Mouse (Mus musculus): ENCODE data around the gene Amer3. TPM values are rescaled to one million over a fixed set of nuclear protein-coding genes. Genes with fewer than 3 reads are reported as not detected.
"Not testable (repeated sequence)": the region's sequence is repeated elsewhere in the genome, so short reads cannot be mapped to it uniquely, and the experiment has no call there.

Amer3 gene
- 0.04 and 0.09 TPM in 2 replicates for polyA plus RNA-seq (2015; fragmentation: Nextera tagmentation; extraction: Ambion mirVana)

DNA sequence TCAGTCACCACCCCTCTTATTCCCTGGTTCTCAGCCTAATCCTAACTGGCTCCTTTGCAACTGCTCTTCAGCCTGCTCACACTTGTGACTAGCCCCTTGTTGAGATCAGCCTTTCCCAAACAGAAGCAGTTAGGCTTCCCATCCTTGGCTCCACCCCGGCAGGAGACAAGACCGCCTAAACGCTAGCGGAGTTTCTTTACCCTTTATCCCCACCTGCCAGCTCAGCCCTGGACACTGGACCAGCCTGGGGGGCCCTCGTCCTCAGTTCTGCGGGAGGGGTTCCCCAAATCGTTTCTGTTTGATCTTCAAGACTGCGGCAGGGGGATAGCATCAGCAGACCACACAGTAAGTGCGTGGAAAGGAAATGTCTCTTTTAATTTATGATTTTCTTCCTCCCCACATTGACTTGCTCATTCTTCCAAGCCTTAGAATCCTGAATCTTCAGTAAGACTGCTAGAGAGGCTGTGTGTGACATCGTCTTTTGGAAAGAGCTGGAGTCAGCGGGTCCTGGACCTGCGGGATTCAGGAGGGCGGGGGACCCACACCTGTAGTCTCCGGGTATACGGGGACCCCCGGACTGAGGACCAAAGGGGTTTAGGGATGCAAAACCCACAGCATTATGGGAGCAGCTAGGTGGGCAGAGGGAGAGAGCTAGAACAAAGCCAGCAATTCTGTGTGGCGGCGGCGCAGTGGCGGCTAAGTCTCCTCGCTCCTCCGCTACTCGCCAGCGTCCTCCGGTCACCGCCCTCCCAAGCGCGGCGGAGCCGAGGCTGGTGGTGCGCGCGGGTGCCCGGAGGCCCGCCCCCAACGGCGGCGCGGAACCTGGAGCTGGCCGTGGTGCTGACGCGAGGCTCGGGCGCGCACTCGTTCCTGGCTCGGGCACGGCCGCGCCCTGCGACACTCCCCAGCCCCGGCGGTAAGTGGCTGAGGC is at the start of gene Amer3:
Gene Amer3, plus strand, starts transcription at position 807 of the 931 bp plus-strand sequence.
- H3K27me3 ChIP-seq = peaks cover 47% of the 10 kb centered on the region
- H3K36me3 ChIP-seq = no peaks in the 10 kb centered on the region
- no peak within 1 kb of the TSS for H3K9ac ChIP-seq
- peak within 1 kb of the TSS; percentile 71 for H3K4me2 ChIP-seq (replicated peaks)
- under 1% methylated on average over 52 of the region's 53 CpGs for WGBS
- no peaks in the 10 kb centered on the region for H3K9me3 ChIP-seq
- H3K4me3 ChIP-seq = peak within 1 kb of the TSS; percentile 43
- H3K27ac ChIP-seq = no peak within 1 kb of the TSS
- ATAC-seq (ENCODE audit: low FRiP score, low read depth) = peak; percentile 90
- peaks cover 11% of the 10 kb centered on the region for H3K4me1 ChIP-seq

- H3K36me3 ChIP-seq; ATAC-seq (ENCODE audit: low FRiP score, low read depth); H3K9me3 ChIP-seq; H3K4me3 ChIP-seq; H3K4me2 ChIP-seq (replicated peaks); H3K9ac ChIP-seq; H3K27ac ChIP-seq: not testable (repeated sequence)
- Histone ChIP-seq H3K27me3 (peaks cover 47% of the 10 kb centered on the region), H3K4me1 (peaks cover 13% of the 10 kb centered on the region)
- 39% methylated on average over 3 of the region's 3 CpGs for WGBS
Measured at GRCm38 (mm10) chr1:34534574-34534973, 44.9 kb upstream of the Amer3 start.

- 16% methylated on average over 7 of the region's 7 CpGs for WGBS
- Histone ChIP-seq H3K4me1 (peaks cover 13% of the 10 kb centered on the region), H3K4me3 (peak within 1 kb of the TSS; percentile 28), H3K4me2 (replicated peaks) (peak within 1 kb of the TSS; percentile 57), H3K27me3 (peaks cover 47% of the 10 kb centered on the region)
- not testable (repeated sequence) for H3K9me3 ChIP-seq; ATAC-seq (ENCODE audit: low FRiP score, low read depth); H3K9ac ChIP-seq; H3K36me3 ChIP-seq; H3K27ac ChIP-seq
Measured at GRCm38 (mm10) chr1:34535043-34535698, 44.3 kb upstream of the Amer3 start, which contains the start of gene Cfc1. TSS of gene Cfc1 (plus strand) at chr1:34535648.

DNA sequence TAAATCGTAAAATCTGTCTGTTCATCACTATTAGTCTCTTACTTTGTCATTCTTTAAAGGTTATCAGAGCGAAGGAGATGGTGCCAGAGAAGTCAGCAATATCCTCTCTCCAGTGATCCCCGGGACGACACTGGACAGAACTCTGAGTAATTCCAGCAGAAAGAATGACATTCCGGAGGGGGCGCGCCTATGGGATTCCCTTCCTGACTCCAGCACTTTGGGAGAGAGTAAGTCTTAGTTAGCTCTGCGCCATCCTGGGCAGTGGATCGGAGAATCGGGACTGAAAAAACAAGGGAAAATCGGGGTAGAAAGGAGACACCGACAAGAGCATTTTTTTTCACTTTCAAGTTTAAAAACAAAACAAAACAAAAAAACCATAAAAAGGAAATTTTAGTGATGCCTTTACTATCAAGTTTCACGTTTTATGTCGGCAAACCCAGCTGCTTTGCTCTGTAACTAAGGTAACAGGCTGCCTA is 43.1 kb upstream of the Amer3 start:
- H3K4me1 ChIP-seq = peaks cover 13% of the 10 kb centered on the region
- H3K27me3 ChIP-seq = peaks cover 47% of the 10 kb centered on the region
- H3K9me3 ChIP-seq = no peaks in the 10 kb centered on the region
- H3K4me2 ChIP-seq (replicated peaks) = peak overlapping the region; percentile 57
- H3K4me3 ChIP-seq = peak overlapping the region; percentile 28
- no peaks in the 10 kb centered on the region for H3K36me3 ChIP-seq
- H3K27ac ChIP-seq = no peak overlapping the region
- H3K9ac ChIP-seq = no peak overlapping the region
- no peak for ATAC-seq (ENCODE audit: low FRiP score, low read depth)
- 2% methylated on average over 14 of the region's 14 CpGs for WGBS

DNA sequence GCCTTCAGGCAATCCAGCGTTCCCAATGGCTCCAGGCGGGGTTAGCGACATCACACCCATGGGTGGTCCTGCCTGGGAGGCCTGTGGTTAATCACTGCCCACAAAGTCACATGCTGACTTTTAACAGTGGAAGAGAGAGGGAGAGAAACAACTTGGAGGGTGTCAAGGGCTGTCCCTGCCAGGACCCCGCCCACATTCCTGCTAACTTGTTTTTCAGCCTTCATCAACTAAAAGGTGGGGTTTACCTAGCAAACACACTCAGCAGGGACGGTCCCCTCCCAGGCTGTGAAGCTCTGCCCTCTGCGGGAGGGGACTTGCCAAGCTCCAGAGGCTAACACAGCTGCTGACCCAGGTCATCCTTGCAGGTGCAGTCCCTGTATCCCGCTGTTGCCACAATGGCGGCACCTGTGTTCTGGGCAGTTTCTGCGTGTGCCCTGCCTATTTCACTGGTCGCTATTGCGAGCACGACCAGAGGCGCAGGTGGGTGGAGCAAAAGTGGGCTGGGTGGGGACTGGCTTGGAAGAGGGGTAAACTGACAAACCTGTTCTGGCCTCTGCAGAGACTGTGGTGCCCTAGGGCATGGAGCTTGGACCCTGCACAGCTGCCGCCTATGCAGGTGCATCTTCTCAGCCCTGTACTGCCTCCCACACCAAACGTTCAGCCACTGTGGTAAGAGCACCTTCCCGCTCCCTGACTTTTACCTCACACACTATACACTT is 42.5 kb upstream of the Amer3 start:
- peak; percentile 81 for ATAC-seq (ENCODE audit: low FRiP score, low read depth)
- H3K9ac ChIP-seq = no peak overlapping the region
- no peak overlapping the region for H3K27ac ChIP-seq
- peak overlapping the region; percentile 28 for H3K4me3 ChIP-seq
- H3K9me3 ChIP-seq = no peaks in the 10 kb centered on the region
- peaks cover 13% of the 10 kb centered on the region for H3K4me1 ChIP-seq
- no peaks in the 10 kb centered on the region for H3K36me3 ChIP-seq
- WGBS = 6% methylated on average over 16 of the region's 16 CpGs
- H3K27me3 ChIP-seq = peaks cover 47% of the 10 kb centered on the region
- peak overlapping the region; percentile 57 for H3K4me2 ChIP-seq (replicated peaks)

DNA sequence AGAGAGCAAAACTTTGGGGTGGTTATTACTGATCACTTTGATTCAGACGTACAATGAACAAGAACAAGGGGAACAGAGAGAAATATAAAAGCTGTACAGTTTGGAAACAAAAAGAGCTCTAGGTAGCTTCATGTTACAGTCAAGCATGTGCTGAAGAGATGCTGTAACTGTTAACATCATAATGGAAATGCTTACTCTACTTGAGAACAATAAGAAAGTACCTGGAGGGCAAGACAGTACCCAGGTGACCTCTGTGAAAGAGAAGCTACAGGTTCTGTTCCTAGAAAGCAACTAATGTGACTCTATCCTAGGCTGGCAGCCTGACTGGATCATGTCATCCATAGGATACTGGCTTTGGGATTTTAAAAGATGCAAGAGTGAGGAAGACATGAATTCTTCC is 32.4 kb upstream of the Amer3 start:
- Histone ChIP-seq H3K4me3 (no peak overlapping the region), H3K9me3 (no peaks in the 10 kb centered on the region), H3K27me3 (no peaks in the 10 kb centered on the region), H3K9ac (no peak overlapping the region), H3K36me3 (no peaks in the 10 kb centered on the region), H3K27ac (no peak overlapping the region), H3K4me2 (replicated peaks) (no peak overlapping the region), H3K4me1 (no peaks in the 10 kb centered on the region)
- ATAC-seq (ENCODE audit: low FRiP score, low read depth) = no peak
- WGBS = 84% methylated on average over 1 of the region's 1 CpGs

DNA sequence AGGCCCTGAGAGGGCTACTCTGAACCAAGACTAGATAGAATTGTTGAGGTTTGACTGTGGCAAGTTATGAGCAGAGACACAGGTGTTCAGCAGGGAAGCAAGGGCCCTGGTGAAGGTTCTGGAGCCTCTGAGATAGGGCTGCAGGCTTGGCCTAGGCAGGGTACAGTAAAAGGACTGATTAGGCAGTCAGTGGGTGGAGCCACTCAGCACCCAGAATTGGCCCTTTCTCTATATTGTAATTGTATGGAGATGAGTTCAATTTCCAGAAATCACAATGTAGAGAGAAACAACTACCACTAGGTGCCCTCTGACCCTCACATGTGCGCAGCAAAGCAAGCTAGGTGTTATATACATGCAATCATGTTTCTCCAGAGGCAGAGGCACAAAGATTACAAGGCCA is 25.8 kb upstream of the Amer3 start:
- no peak overlapping the region for H3K27ac ChIP-seq
- no peaks in the 10 kb centered on the region for H3K4me1 ChIP-seq
- no peak for ATAC-seq (ENCODE audit: low FRiP score, low read depth)
- no peaks in the 10 kb centered on the region for H3K9me3 ChIP-seq
- no peaks in the 10 kb centered on the region for H3K27me3 ChIP-seq
- H3K36me3 ChIP-seq = no peaks in the 10 kb centered on the region
- no peak overlapping the region for H3K4me3 ChIP-seq
- H3K9ac ChIP-seq = no peak overlapping the region
- 91% methylated on average over 1 of the region's 1 CpGs for WGBS
- H3K4me2 ChIP-seq (replicated peaks) = no peak overlapping the region

- H3K4me3 ChIP-seq = no peak overlapping the region
- H3K9ac ChIP-seq = no peak overlapping the region
- no peaks in the 10 kb centered on the region for H3K36me3 ChIP-seq
- no peaks in the 10 kb centered on the region for H3K9me3 ChIP-seq
- no peak for ATAC-seq (ENCODE audit: low FRiP score, low read depth)
- H3K4me2 ChIP-seq (replicated peaks) = no peak overlapping the region
- WGBS = 84% methylated on average over 7 of the region's 7 CpGs
- no peaks in the 10 kb centered on the region for H3K27me3 ChIP-seq
- H3K27ac ChIP-seq = no peak overlapping the region
- no peaks in the 10 kb centered on the region for H3K4me1 ChIP-seq
Measured at GRCm38 (mm10) chr1:34554275-34554674, 25.2 kb upstream of the Amer3 start.

GRCm38 (mm10) chr1:34560843-34561242 is 18.6 kb upstream of the Amer3 start, which contains the start of gene Prss40:
TSS of gene Prss40 (minus strand) at chr1:34560943.
- no peaks in the 10 kb centered on the region for H3K9me3 ChIP-seq
- no peak within 1 kb of the TSS for H3K4me3 ChIP-seq
- H3K36me3 ChIP-seq = no peaks in the 10 kb centered on the region
- no peak within 1 kb of the TSS for H3K27ac ChIP-seq
- no peaks in the 10 kb centered on the region for H3K27me3 ChIP-seq
- WGBS = 85% methylated on average over 15 of the region's 15 CpGs
- no peaks in the 10 kb centered on the region for H3K4me1 ChIP-seq
- no peak within 1 kb of the TSS for H3K9ac ChIP-seq
- no peak within 1 kb of the TSS for H3K4me2 ChIP-seq (replicated peaks)
- ATAC-seq (ENCODE audit: low FRiP score, low read depth) = no peak

GRCm38 (mm10) chr1:34564383-34565045 is 14.9 kb upstream of the Amer3 start:
- Histone ChIP-seq H3K4me3 (no peak overlapping the region), H3K27me3 (no peaks in the 10 kb centered on the region), H3K27ac (no peak overlapping the region), H3K9me3 (no peaks in the 10 kb centered on the region), H3K4me1 (no peaks in the 10 kb centered on the region), H3K36me3 (no peaks in the 10 kb centered on the region), H3K9ac (no peak overlapping the region), H3K4me2 (replicated peaks) (no peak overlapping the region)
- ATAC-seq (ENCODE audit: low FRiP score, low read depth) = no peak
- WGBS = 75% methylated on average over 8 of the region's 8 CpGs

GRCm38 (mm10) chr1:34568120-34568519 is 11.3 kb upstream of the Amer3 start:
- H3K9ac ChIP-seq = no peak overlapping the region
- H3K4me1 ChIP-seq = no peaks in the 10 kb centered on the region
- H3K4me3 ChIP-seq = no peak overlapping the region
- no peaks in the 10 kb centered on the region for H3K9me3 ChIP-seq
- H3K4me2 ChIP-seq (replicated peaks) = no peak overlapping the region
- no peaks in the 10 kb centered on the region for H3K27me3 ChIP-seq
- H3K36me3 ChIP-seq = no peaks in the 10 kb centered on the region
- no peak overlapping the region for H3K27ac ChIP-seq
- 94% methylated on average over 2 of the region's 2 CpGs for WGBS
- ATAC-seq (ENCODE audit: low FRiP score, low read depth) = no peak
